Mouse (Mus musculus) ZHBTc4 (cell line): Measurements from ENCODE around the gene Ipo5.

Source experiments
- DNase-seq: peaks from one replicate; pipeline ENCODE4 v3.0.0-alpha.2; 2011; ENCODE audit warnings: low read depth, low spot score

Gene Ipo5

GRCm38 (mm10) chr14:120910733-120911324 lies at the start of gene Ipo5:
TSS of gene Ipo5 (plus strand) at chr14:120911224.
- DNase-seq: peak; percentile 99

- DNase-seq: no peak
These were observed 47.8 kb upstream of the Ipo5 start for GRCm38 (mm10) chr14:120863205-120863604.

- DNase-seq: peak; percentile 76
These were observed 46.1 kb upstream of the Ipo5 start for GRCm38 (mm10) chr14:120864896-120865295.

GRCm38 (mm10) chr14:120866573-120866972 lies 44.5 kb upstream of the Ipo5 start:
- DNase-seq: peak; percentile 56

GRCm38 (mm10) chr14:120867121-120867520 lies 43.9 kb upstream of the Ipo5 start:
- no peak for DNase-seq

- no peak for DNase-seq
These were observed 42.5 kb upstream of the Ipo5 start for GRCm38 (mm10) chr14:120868494-120868893.

- no peak for DNase-seq
These were observed 40.3 kb upstream of the Ipo5 start for GRCm38 (mm10) chr14:120870736-120871135.

- no peak for DNase-seq
These were observed 36.6 kb upstream of the Ipo5 start for GRCm38 (mm10) chr14:120874397-120874796.

- DNase-seq: peak; percentile 79
These were observed 35.9 kb upstream of the Ipo5 start for GRCm38 (mm10) chr14:120875144-120875543.

- peak; percentile 35 for DNase-seq
These were observed 35.1 kb upstream of the Ipo5 start for GRCm38 (mm10) chr14:120875811-120876388.

GRCm38 (mm10) chr14:120877147-120877546 lies 33.9 kb upstream of the Ipo5 start:
- DNase-seq: no peak

GRCm38 (mm10) chr14:120879026-120879425 lies 32.0 kb upstream of the Ipo5 start:
- no peak for DNase-seq

GRCm38 (mm10) chr14:120880601-120881000 lies 30.4 kb upstream of the Ipo5 start:
- peak; percentile 54 for DNase-seq

- no peak for DNase-seq
These were observed 30.0 kb upstream of the Ipo5 start for GRCm38 (mm10) chr14:120881054-120881453.

- DNase-seq: no peak
These were observed 22.3 kb upstream of the Ipo5 start for GRCm38 (mm10) chr14:120888681-120889080.

- no peak for DNase-seq
These were observed 18.7 kb upstream of the Ipo5 start for GRCm38 (mm10) chr14:120892369-120892768.

- DNase-seq: peak; percentile 57
These were observed 14.4 kb upstream of the Ipo5 start for GRCm38 (mm10) chr14:120896613-120897012.

GRCm38 (mm10) chr14:120898876-120899275 lies 12.1 kb upstream of the Ipo5 start:
- peak; percentile 62 for DNase-seq

GRCm38 (mm10) chr14:120909396-120909795 lies 1.6 kb upstream of the Ipo5 start:
- DNase-seq: no peak

- peak; percentile 65 for DNase-seq
These were observed 704 bp upstream of the Ipo5 start for GRCm38 (mm10) chr14:120910320-120910719.

GRCm38 (mm10) chr14:120911388-120911901 lies 421 bp downstream of the Ipo5 start:
- peak; percentile 77 for DNase-seq

GRCm38 (mm10) chr14:120912090-120912710 lies 1.2 kb downstream of the Ipo5 start:
- DNase-seq: no peak

GRCm38 (mm10) chr14:120912916-120913315 lies 1.9 kb downstream of the Ipo5 start:
- DNase-seq: no peak
